Mouse (Mus musculus) midbrain, embryonic 15.5 days (tissue): ENCODE measurements around the gene Tnfsf9. TPM values are rescaled to one million over a fixed set of nuclear protein-coding genes. Genes with fewer than 3 reads are reported as not detected.

Experiments used
- ATAC-seq: fragments of 200-750 bp; cut with Nextera tagmentation; replicated peaks from 2 replicates; pipeline ENCODE4 v1.8.0; 2017; ENCODE audit warnings: moderate TSS enrichment
- H3K27ac ChIP-seq: fragments of 300-500 bp; sonication (generic); 2 replicates; pipeline ENCODE4 v1.5.1; 2015; ENCODE audit warnings: mild to moderate bottlenecking, inconsistent platforms
- H3K27me3 ChIP-seq: fragments of 300-500 bp; sonication (generic); replicated peaks from 2 replicates; pipeline ENCODE4 v1.6.1; 2015; ENCODE audit warnings: inconsistent platforms
- H3K36me3 ChIP-seq: fragments of 300-500 bp; sonication (generic); replicated peaks from 2 replicates; pipeline ENCODE4 v1.6.1; 2015; ENCODE audit warnings: inconsistent platforms
- H3K4me1 ChIP-seq: fragments of 300-500 bp; sonication (generic); 2 replicates; pipeline ENCODE4 v1.6.1; 2015; ENCODE audit warnings: inconsistent platforms
- H3K4me2 ChIP-seq: fragments of 300-500 bp; sonication (generic); 2 replicates; pipeline ENCODE4 v1.6.1; 2015; ENCODE audit warnings: inconsistent platforms, mild to moderate bottlenecking, moderate library complexity
- H3K4me3 ChIP-seq: fragments of 300-500 bp; sonication (generic); 2 replicates; pipeline ENCODE4 v1.5.1; 2015; ENCODE audit warnings: mild to moderate bottlenecking, inconsistent platforms
- H3K9ac ChIP-seq: fragments of 300-500 bp; sonication (generic); 2 replicates; pipeline ENCODE4 v1.6.1; 2015; ENCODE audit warnings: mild to moderate bottlenecking, inconsistent platforms
- H3K9me3 ChIP-seq: fragments of 300-500 bp; sonication (generic); 2 replicates; pipeline ENCODE4 v1.6.1; 2016; ENCODE audit warnings: inconsistent platforms
- WGBS: fragments of 180-500 bp; shearing (Covaris S2); methylation state at CpG from one replicate; pipeline ENCODE4 v1.1.7; 2015; ENCODE audit warnings: mixed read lengths; 5-methylcytosine and 5-hydroxymethylcytosine counted together
- polyA plus RNA-seq: library from polyadenylated mRNA; unstranded; fragments of >200 nt; fragmentation: Nextera tagmentation; extraction: Ambion mirVana; gene quantifications from 2 replicates; pipeline ENCODE4 v1.2.1, GENCODE M21; 2015

Tnfsf9 gene
- polyA plus RNA-seq, 1 experiment from 2014 or later = 7.4 TPM

GRCm38 (mm10) chr17:57070699-57071098, 34.4 kb upstream of the Tnfsf9 start:
- H3K9me3 ChIP-seq = no peaks in the 10 kb centered on the region
- H3K4me3 ChIP-seq = peak overlapping the region; percentile 13
- H3K36me3 ChIP-seq = no peaks in the 10 kb centered on the region
- H3K4me2 ChIP-seq = peak overlapping the region; percentile 33; the same call in 1 of the 2 replicates
- peak; percentile 68 for ATAC-seq
- 5% methylated on average over 11 of the region's 11 CpGs for WGBS
- H3K9ac ChIP-seq = no peak overlapping the region
- H3K27ac ChIP-seq = no peak overlapping the region
- no peaks in the 10 kb centered on the region for H3K27me3 ChIP-seq
- H3K4me1 ChIP-seq = no peaks in the 10 kb centered on the region

- Histone ChIP-seq H3K27ac (no peak overlapping the region), H3K9ac (no peak overlapping the region), H3K36me3 (peaks cover 20% of the 10 kb centered on the region), H3K9me3 (no peaks in the 10 kb centered on the region), H3K4me3 (no peak overlapping the region), H3K27me3 (no peaks in the 10 kb centered on the region), H3K4me2 (no peak overlapping the region), H3K4me1 (no peaks in the 10 kb centered on the region)
- WGBS = 64% methylated on average over 3 of the region's 3 CpGs
- ATAC-seq = no peak
Measured at GRCm38 (mm10) chr17:57076916-57077315, 28.2 kb upstream of the Tnfsf9 start.

GRCm38 (mm10) chr17:57078336-57078735, 26.8 kb upstream of the Tnfsf9 start, which contains the start of gene Dennd1c:
Gene Dennd1c, minus strand, starts transcription at chr17:57078514.
- 56% methylated on average over 6 of the region's 6 CpGs for WGBS
- H3K27me3 ChIP-seq = no peaks in the 10 kb centered on the region

GRCm38 (mm10) chr17:57079919-57080318, 25.2 kb upstream of the Tnfsf9 start:
- no peak overlapping the region for H3K4me2 ChIP-seq
- peaks cover 20% of the 10 kb centered on the region for H3K36me3 ChIP-seq
- WGBS = 83% methylated on average over 3 of the region's 3 CpGs
- H3K9me3 ChIP-seq = no peaks in the 10 kb centered on the region
- H3K4me1 ChIP-seq = peaks cover 11% of the 10 kb centered on the region; the same call in 1 of the 2 replicates
- no peak overlapping the region for H3K27ac ChIP-seq
- H3K4me3 ChIP-seq = no peak overlapping the region
- no peaks in the 10 kb centered on the region for H3K27me3 ChIP-seq
- no peak for ATAC-seq
- H3K9ac ChIP-seq = no peak overlapping the region

More at GRCm38 (mm10) chr17:57078336-57078735, 26.8 kb upstream of the Tnfsf9 start, which contains the start of gene Dennd1c:
- Histone ChIP-seq H3K36me3 (peaks cover 20% of the 10 kb centered on the region), H3K9me3 (no peaks in the 10 kb centered on the region), H3K27ac (no peak within 1 kb of the TSS), H3K4me2 (no peak within 1 kb of the TSS), H3K9ac (no peak within 1 kb of the TSS), H3K4me3 (no peak within 1 kb of the TSS), H3K4me1 (peaks cover 2% of the 10 kb centered on the region; the same call in 1 of the 2 replicates)
- peak; percentile 37; the same call in 1 of the 2 replicates for ATAC-seq

- Histone ChIP-seq H3K9me3 (no peaks in the 10 kb centered on the region), H3K36me3 (peaks cover 20% of the 10 kb centered on the region), H3K27me3 (no peaks in the 10 kb centered on the region), H3K4me2 (no peak overlapping the region), H3K4me3 (no peak overlapping the region), H3K27ac (no peak overlapping the region), H3K4me1 (peaks cover 21% of the 10 kb centered on the region), H3K9ac (no peak overlapping the region)
- ATAC-seq = no peak
- 95% methylated on average over 31 of the region's 31 CpGs for WGBS
Measured at GRCm38 (mm10) chr17:57081234-57081842, 23.8 kb upstream of the Tnfsf9 start.

- no peak overlapping the region for H3K27ac ChIP-seq
- no peak overlapping the region for H3K9ac ChIP-seq
- peaks cover 28% of the 10 kb centered on the region for H3K4me1 ChIP-seq
- peaks cover 20% of the 10 kb centered on the region for H3K36me3 ChIP-seq
- no peak overlapping the region for H3K4me3 ChIP-seq
- 87% methylated on average over 5 of the region's 5 CpGs for WGBS
- no peaks in the 10 kb centered on the region for H3K9me3 ChIP-seq
- no peaks in the 10 kb centered on the region for H3K27me3 ChIP-seq
- no peak overlapping the region for H3K4me2 ChIP-seq
- ATAC-seq = no peak
Measured at GRCm38 (mm10) chr17:57082481-57082880, 22.6 kb upstream of the Tnfsf9 start.

GRCm38 (mm10) chr17:57085970-57086757, 19.0 kb upstream of the Tnfsf9 start:
- peaks cover 7% of the 10 kb centered on the region; the same call in 1 of the 2 replicates for H3K36me3 ChIP-seq
- ATAC-seq = no peak
- no peaks in the 10 kb centered on the region for H3K9me3 ChIP-seq
- H3K4me2 ChIP-seq = peak overlapping the region; percentile 74
- peak overlapping the region; percentile 70 for H3K4me3 ChIP-seq
- peaks cover 33% of the 10 kb centered on the region for H3K4me1 ChIP-seq
- H3K27ac ChIP-seq = no peak overlapping the region
- WGBS = 85% methylated on average over 11 of the region's 11 CpGs
- no peak overlapping the region for H3K9ac ChIP-seq
- H3K27me3 ChIP-seq = 0 out of 2 replicates have a peak, but pooled peaks cover 3% of the 10 kb centered on the region

GRCm38 (mm10) chr17:57087049-57087832, 17.9 kb upstream of the Tnfsf9 start, which contains the start of gene Tubb4a:
Gene Tubb4a, minus strand, starts transcription at chr17:57087782.
- Histone ChIP-seq H3K27me3 (peaks cover 3% of the 10 kb centered on the region; the same call in 1 of the 2 replicates), H3K9me3 (no peaks in the 10 kb centered on the region), H3K4me2 (peak within 1 kb of the TSS; percentile 74), H3K4me1 (peaks cover 33% of the 10 kb centered on the region), H3K4me3 (peak within 1 kb of the TSS; percentile 70), H3K9ac (peak within 1 kb of the TSS; percentile 91), H3K36me3 (no peaks in the 10 kb centered on the region; the same call in 1 of the 2 replicates), H3K27ac (peak within 1 kb of the TSS; percentile 87)
- WGBS = under 1% methylated on average over 31 of the region's 31 CpGs
- peak; percentile 96 for ATAC-seq

- peaks cover 3% of the 10 kb centered on the region; the same call in 1 of the 2 replicates for H3K27me3 ChIP-seq
- ATAC-seq = no peak
- no peaks in the 10 kb centered on the region for H3K36me3 ChIP-seq
- H3K9me3 ChIP-seq = no peaks in the 10 kb centered on the region
- WGBS = 96% methylated on average over 3 of the region's 3 CpGs
- H3K27ac ChIP-seq = no peak overlapping the region
- H3K9ac ChIP-seq = no peak overlapping the region
- H3K4me1 ChIP-seq = peaks cover 8% of the 10 kb centered on the region
- H3K4me2 ChIP-seq = no peak overlapping the region
- H3K4me3 ChIP-seq = no peak overlapping the region
Measured at GRCm38 (mm10) chr17:57094222-57094621, 10.9 kb upstream of the Tnfsf9 start.

GRCm38 (mm10) chr17:57095855-57096622, 9.1 kb upstream of the Tnfsf9 start:
- no peaks in the 10 kb centered on the region for H3K9me3 ChIP-seq
- WGBS = under 1% methylated on average over 18 of the region's 19 CpGs
- no peaks in the 10 kb centered on the region for H3K36me3 ChIP-seq
- no peak overlapping the region for H3K9ac ChIP-seq
- H3K4me2 ChIP-seq = peak overlapping the region; percentile 37
- H3K27ac ChIP-seq = no peak overlapping the region
- peaks cover 8% of the 10 kb centered on the region for H3K4me1 ChIP-seq
- ATAC-seq = peak; percentile 84
- peaks cover 3% of the 10 kb centered on the region; the same call in 1 of the 2 replicates for H3K27me3 ChIP-seq
- peak overlapping the region; percentile 12 for H3K4me3 ChIP-seq

GRCm38 (mm10) chr17:57096623-57096920, 8.6 kb upstream of the Tnfsf9 start:
- Histone ChIP-seq H3K4me2 (peak overlapping the region; percentile 37), H3K4me3 (peak overlapping the region; percentile 12; the same call in 1 of the 2 replicates), H3K9ac (no peak overlapping the region), H3K4me1 (peaks cover 8% of the 10 kb centered on the region), H3K27me3 (peaks cover 3% of the 10 kb centered on the region; the same call in 1 of the 2 replicates), H3K27ac (no peak overlapping the region), H3K36me3 (no peaks in the 10 kb centered on the region), H3K9me3 (no peaks in the 10 kb centered on the region)
- 1% methylated on average over 11 of the region's 11 CpGs for WGBS
- ATAC-seq = peak; percentile 87
